Mouse (Mus musculus) embryonic facial prominence, embryonic 11.5 days (tissue): ENCODE results near the gene Ece1. TPM values are rescaled to one million over a fixed set of nuclear protein-coding genes. Genes with fewer than 3 reads are reported as not detected.
A peak's percentile ranks its signal among the peaks of the same experiment; 100 is the strongest.

Experiments
- ATAC-seq: fragments of 200-750 bp; cut with Nextera tagmentation; replicated peaks from 2 replicates; pipeline ENCODE4 v1.8.0; 2017; ENCODE audit warnings: low read depth; ENCODE audit not compliant: insufficient number of reproducible peaks, low FRiP score, low TSS enrichment
- DNase-seq: peaks from one replicate; pipeline ENCODE4 v3.0.0-alpha.2; 2015; ENCODE audit warnings: low spot score
- H3K27ac ChIP-seq: fragments of 300-500 bp; sonication (generic); replicated peaks from 2 replicates; pipeline ENCODE4 v1.5.1; 2014; ENCODE audit warnings: mild to moderate bottlenecking, low read depth, low read length, control low read depth
- H3K27me3 ChIP-seq: fragments of 300-500 bp; sonication (generic); 2 replicates; pipeline ENCODE4 v1.6.1; 2014; ENCODE audit warnings: mild to moderate bottlenecking, low read length, moderate library complexity, mixed read lengths; ENCODE audit not compliant: control insufficient read depth, insufficient read depth
- H3K36me3 ChIP-seq: fragments of 300-500 bp; sonication (generic); replicated peaks from 2 replicates; pipeline ENCODE4 v1.6.1; 2014; ENCODE audit warnings: low read depth, mild to moderate bottlenecking, low read length, moderate library complexity, mixed read lengths; ENCODE audit not compliant: control insufficient read depth, insufficient read depth
- H3K4me1 ChIP-seq: fragments of 300-500 bp; sonication (generic); 2 replicates; pipeline ENCODE4 v1.6.1; 2014; ENCODE audit warnings: low read length, mixed read lengths; ENCODE audit not compliant: control insufficient read depth, insufficient read depth
- H3K4me2 ChIP-seq: fragments of 300-500 bp; sonication (generic); 2 replicates; pipeline ENCODE4 v1.6.1; 2014; ENCODE audit warnings: low read depth, mild to moderate bottlenecking, control low read depth, low read length, moderate library complexity
- H3K4me3 ChIP-seq: fragments of 300-500 bp; sonication (generic); 2 replicates; pipeline ENCODE4 v1.5.1; 2014; ENCODE audit warnings: low read depth, low read length, control low read depth
- H3K9ac ChIP-seq: fragments of 300-500 bp; sonication (generic); replicated peaks from 2 replicates; pipeline ENCODE4 v1.6.1; 2014; ENCODE audit warnings: mild to moderate bottlenecking, control low read depth, low read length
- H3K9me3 ChIP-seq: fragments of 300-500 bp; sonication (generic); replicated peaks from 2 replicates; pipeline ENCODE4 v1.6.1; 2016; ENCODE audit warnings: mild to moderate bottlenecking, low read length, inconsistent platforms, mixed read lengths; ENCODE audit not compliant: control insufficient read depth
- WGBS: fragments of 180-500 bp; shearing (Covaris S2); extraction: QIAGEN DNeasy Blood & Tissue Kit; methylation state at CpG from one replicate; pipeline ENCODE4 v1.1.7; 2014; 5-methylcytosine and 5-hydroxymethylcytosine counted together
- polyA plus RNA-seq: library from polyadenylated mRNA; unstranded; fragments of >200 nt; fragmentation: Nextera tagmentation; extraction: Ambion mirVana; gene quantifications from 2 replicates; pipeline ENCODE4 v1.2.1, GENCODE M21; 2014

Ece1 gene
- polyA plus RNA-seq, 1 experiment from 2014 or later = 32.2 TPM

DNA sequence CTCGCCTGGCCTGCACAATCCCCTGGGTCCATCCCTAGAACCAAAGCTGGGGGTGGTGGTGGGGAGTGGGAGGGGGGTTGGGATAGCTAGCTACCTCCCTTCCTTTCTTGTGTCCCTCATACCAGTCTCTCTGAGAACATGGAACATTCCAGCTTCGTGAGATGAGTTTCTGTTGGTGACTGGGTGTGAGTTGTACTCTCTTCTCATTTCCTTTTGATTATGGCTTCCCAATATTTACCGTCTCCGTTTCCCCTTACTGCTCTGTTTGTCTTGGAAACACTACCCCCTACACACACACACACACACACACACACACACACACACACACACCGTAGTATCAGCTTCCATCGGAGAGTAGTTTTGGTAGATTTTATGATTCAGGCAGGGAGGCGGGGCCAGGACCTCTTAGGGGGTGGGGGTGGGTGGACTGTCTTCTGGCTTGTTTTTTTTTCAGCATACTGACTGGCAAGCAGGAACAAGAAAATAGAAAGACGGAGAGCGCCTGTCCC lies 68.5 kb downstream of the Ece1 start:
- H3K4me2 ChIP-seq = no peak overlapping the region
- 20% methylated on average over 9 of the region's 9 CpGs for WGBS
- no peaks in the 10 kb centered on the region for H3K9me3 ChIP-seq
- H3K27ac ChIP-seq = peak overlapping the region; percentile 62; the same call in 1 of the 2 replicates
- no peaks in the 10 kb centered on the region for H3K27me3 ChIP-seq
- no peak overlapping the region for H3K4me3 ChIP-seq
- H3K9ac ChIP-seq = no peak overlapping the region
- ATAC-seq (no peak; the same call in 1 of the 2 replicates), DNase-seq (no peak)
- H3K4me1 ChIP-seq = peaks cover 2% of the 10 kb centered on the region; the same call in 1 of the 2 replicates
- H3K36me3 ChIP-seq = no peaks in the 10 kb centered on the region

DNA sequence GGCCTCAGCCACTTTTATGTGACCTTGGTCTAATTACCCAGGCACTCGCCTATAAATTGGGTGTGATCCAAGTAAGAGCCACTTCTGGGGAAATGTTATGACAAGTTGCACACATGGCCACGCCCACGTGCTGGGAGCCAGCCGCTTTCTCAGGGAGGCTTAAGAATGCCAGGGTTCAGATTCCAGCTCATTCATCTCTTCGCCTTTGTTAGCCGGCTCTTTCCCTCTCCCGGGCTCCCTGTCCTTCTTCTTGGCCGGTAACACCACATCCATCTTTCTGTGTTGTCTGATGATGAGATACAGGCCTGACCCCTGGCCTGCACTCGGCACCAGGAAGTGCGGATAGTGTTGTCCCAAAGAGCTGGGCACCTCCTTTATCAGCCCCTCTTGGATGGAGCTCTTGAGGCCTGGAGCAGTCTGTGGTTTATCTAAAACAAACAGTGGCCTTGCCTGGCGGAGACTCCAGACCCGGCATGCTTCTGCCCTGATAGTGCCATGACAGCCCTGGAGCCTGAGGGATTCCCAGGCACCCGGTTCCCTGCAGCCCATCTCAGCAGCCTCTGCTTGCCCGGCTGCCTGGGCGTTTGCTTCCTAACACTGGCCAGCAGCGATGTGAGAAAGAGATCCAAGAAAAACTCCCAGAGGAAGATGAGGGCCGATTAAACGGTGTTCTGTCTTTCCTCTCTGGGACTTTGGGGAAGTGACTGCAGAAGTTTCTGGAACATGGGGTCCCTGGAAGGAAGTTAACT lies 69.1 kb downstream of the Ece1 start:
- Histone ChIP-seq H3K27ac (peak overlapping the region; percentile 87), H3K9ac (peak overlapping the region; percentile 11; the same call in 1 of the 2 replicates), H3K4me2 (no peak overlapping the region), H3K4me1 (peaks cover 2% of the 10 kb centered on the region; the same call in 1 of the 2 replicates), H3K4me3 (no peak overlapping the region), H3K36me3 (no peaks in the 10 kb centered on the region), H3K9me3 (no peaks in the 10 kb centered on the region), H3K27me3 (no peaks in the 10 kb centered on the region)
- DNase-seq (peak; percentile 90), ATAC-seq (peak; percentile 34; the same call in 1 of the 2 replicates)
- WGBS = 22% methylated on average over 18 of the region's 18 CpGs

GRCm38 (mm10) chr4:137932554-137933178 lies 70.6 kb downstream of the Ece1 start:
- no peaks in the 10 kb centered on the region for H3K27me3 ChIP-seq
- H3K36me3 ChIP-seq = no peaks in the 10 kb centered on the region
- H3K4me2 ChIP-seq = no peak overlapping the region
- no peaks in the 10 kb centered on the region for H3K9me3 ChIP-seq
- ATAC-seq = no peak
- H3K27ac ChIP-seq = no peak overlapping the region
- 65% methylated on average over 6 of the region's 6 CpGs for WGBS
- no peak for DNase-seq
- H3K9ac ChIP-seq = no peak overlapping the region
- H3K4me1 ChIP-seq = peaks cover 2% of the 10 kb centered on the region; the same call in 1 of the 2 replicates
- no peak overlapping the region for H3K4me3 ChIP-seq

DNA sequence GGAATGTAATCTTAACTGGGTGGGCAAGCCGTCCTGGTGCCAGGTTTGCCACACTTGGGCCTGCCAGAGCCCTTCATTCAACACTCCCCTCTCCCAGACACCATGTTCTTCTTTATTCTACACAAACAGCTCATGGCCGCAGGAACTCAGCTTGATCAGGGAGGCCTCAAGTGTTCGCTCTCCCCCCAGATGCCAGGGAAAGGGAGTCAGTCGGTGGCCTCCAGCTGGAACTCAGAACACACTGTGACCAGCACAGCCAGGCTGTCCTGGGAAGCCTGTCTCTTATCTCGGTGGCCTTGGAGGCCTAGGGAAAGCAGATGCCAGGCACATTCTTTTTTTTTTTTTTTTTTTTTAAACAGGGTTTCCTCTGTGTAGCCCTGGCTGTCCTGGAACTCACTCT lies 71.3 kb downstream of the Ece1 start:
- H3K27me3 ChIP-seq = no peaks in the 10 kb centered on the region
- no peak overlapping the region for H3K27ac ChIP-seq
- no peak for ATAC-seq
- peaks cover 2% of the 10 kb centered on the region; the same call in 1 of the 2 replicates for H3K4me1 ChIP-seq
- no peaks in the 10 kb centered on the region for H3K9me3 ChIP-seq
- no peak for DNase-seq
- no peak overlapping the region for H3K9ac ChIP-seq
- 79% methylated on average over 5 of the region's 5 CpGs for WGBS
- H3K36me3 ChIP-seq = no peaks in the 10 kb centered on the region
- no peak overlapping the region for H3K4me3 ChIP-seq
- H3K4me2 ChIP-seq = no peak overlapping the region

DNA sequence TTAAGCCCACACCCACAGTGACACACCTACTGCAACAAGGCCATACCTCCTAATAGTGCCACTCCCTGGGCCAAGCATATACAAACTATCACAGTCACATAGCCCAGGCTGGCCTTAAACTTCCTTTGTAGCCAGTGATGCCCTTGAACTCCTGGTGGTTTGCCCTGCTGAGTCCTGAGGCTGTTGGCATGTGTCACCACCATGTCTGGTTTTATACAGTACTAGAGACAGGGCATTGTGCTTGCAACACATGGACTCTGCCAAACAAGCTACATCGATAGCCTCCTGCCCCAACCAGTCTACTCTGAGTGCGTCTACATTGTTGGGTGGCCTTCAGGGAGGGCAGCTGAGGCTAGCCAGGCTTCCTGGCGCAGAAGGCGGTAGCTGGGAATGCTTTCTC lies 74.1 kb downstream of the Ece1 start:
- Histone ChIP-seq H3K4me1 (no peaks in the 10 kb centered on the region), H3K4me3 (no peak overlapping the region), H3K36me3 (peaks cover 3% of the 10 kb centered on the region; the same call in 1 of the 2 replicates), H3K27ac (no peak overlapping the region), H3K27me3 (no peaks in the 10 kb centered on the region), H3K9me3 (no peaks in the 10 kb centered on the region), H3K4me2 (no peak overlapping the region), H3K9ac (no peak overlapping the region; the same call in 1 of the 2 replicates)
- DNase-seq (no peak), ATAC-seq (no peak)
- 96% methylated on average over 4 of the region's 4 CpGs for WGBS

- ATAC-seq = no peak
- H3K36me3 ChIP-seq = peaks cover 3% of the 10 kb centered on the region; the same call in 1 of the 2 replicates
Observed at GRCm38 (mm10) chr4:137940061-137940460, 78.0 kb downstream of the Ece1 start.

GRCm38 (mm10) chr4:137941131-137941844 lies 79.3 kb downstream of the Ece1 start:
- WGBS = 91% methylated on average over 12 of the region's 12 CpGs
- peaks cover 3% of the 10 kb centered on the region; the same call in 1 of the 2 replicates for H3K36me3 ChIP-seq
- H3K27me3 ChIP-seq = no peaks in the 10 kb centered on the region
- H3K9me3 ChIP-seq = no peaks in the 10 kb centered on the region
- H3K4me2 ChIP-seq = no peak overlapping the region
- H3K9ac ChIP-seq = no peak overlapping the region
- ATAC-seq = 0 out of 2 replicates have a peak, but pooled peaks have one; percentile 14
- no peak for DNase-seq
- no peak overlapping the region for H3K4me3 ChIP-seq
- no peaks in the 10 kb centered on the region; the same call in 1 of the 2 replicates for H3K4me1 ChIP-seq
- H3K27ac ChIP-seq = no peak overlapping the region

More at GRCm38 (mm10) chr4:137940061-137940460, 78.0 kb downstream of the Ece1 start:
- Histone ChIP-seq H3K27me3 (no peaks in the 10 kb centered on the region), H3K4me3 (no peak overlapping the region), H3K27ac (no peak overlapping the region), H3K9me3 (no peaks in the 10 kb centered on the region), H3K4me2 (no peak overlapping the region), H3K9ac (no peak overlapping the region), H3K4me1 (no peaks in the 10 kb centered on the region; the same call in 1 of the 2 replicates)
- DNase-seq = no peak
- WGBS = 92% methylated on average over 10 of the region's 10 CpGs
